Comparison of ENCODE assay signal across 9 mouse cellular contexts in genomic region chr5:77355307-77356265, GRCm38 (mm10). TPM values are rescaled to one million over a fixed set of nuclear protein-coding genes. Genes with fewer than 3 reads are reported as not detected.
A peak's percentile ranks its signal among the peaks of the same experiment; 100 is the strongest.
DNase-seq lines count a peak whose midpoint lies in the region; ATAC-seq lines count a peak whose summit lies in the region.
"Had no signal": no experiment of that assay in that cellular context is flagged by ENCODE, and none has a peak within 500 bp of the region (broad histone marks: within the 10 kb centered on the region; RNA-seq: fewer than 3 reads in every experiment).

No protein-coding gene starts in this region.

- no peak overlapping the region for H3K4me2 ChIP-seq in embryonic facial prominence, embryonic 11.5 days (ENCODE audit: low read depth, low read length)
- H3K4me2 ChIP-seq in limb, embryonic 12.5 days = 0 out of 2 replicates have a peak overlapping the region, but pooled peaks have one; percentile 11

- H3K4me1 ChIP-seq in embryonic facial prominence, embryonic 11.5 days (ENCODE audit: control insufficient read depth, insufficient read depth, low read length) = no peaks in the 10 kb centered on the region
- H3K4me1 ChIP-seq in limb, embryonic 12.5 days (replicated peaks) = peaks cover 35% of the 10 kb centered on the region
- H3K4me1 ChIP-seq in forebrain, embryonic 10.5 days = peaks cover 38% of the 10 kb centered on the region

- WGBS in embryonic facial prominence, embryonic 11.5 days = 55% methylated on average over 19 of the region's 19 CpGs
- 35% methylated on average over 19 of the region's 19 CpGs for WGBS in limb, embryonic 12.5 days
- WGBS in forebrain, embryonic 10.5 days = 76% methylated on average over 19 of the region's 19 CpGs

- H3K9me3 ChIP-seq in embryonic facial prominence, embryonic 11.5 days (replicated peaks; ENCODE audit: control insufficient read depth, low read length) = no peaks in the 10 kb centered on the region
- H3K9me3 ChIP-seq in limb, embryonic 12.5 days = no peaks in the 10 kb centered on the region
- no peaks in the 10 kb centered on the region for H3K9me3 ChIP-seq in forebrain, embryonic 10.5 days
- H3K9me3 ChIP-seq: neural tube, embryonic 12.5 days had no signal

- 0 out of 2 replicates have a peak overlapping the region, but pooled peaks have one; percentile 43 for H3K27ac ChIP-seq in embryonic facial prominence, embryonic 11.5 days (replicated peaks; ENCODE audit: low read depth, low read length)
- H3K27ac ChIP-seq in limb, embryonic 12.5 days = peak overlapping the region; percentile 57; the same call in 1 of the 2 replicates
- no peak overlapping the region for H3K27ac ChIP-seq in forebrain, embryonic 10.5 days
- H3K27ac ChIP-seq: neural tube, embryonic 12.5 days had no signal

- peak; percentile 49 for DNase-seq in kidney, adult 18-20 months
- no peak for DNase-seq in kidney, adult 8-10 months
- peak; percentile 71 for DNase-seq in adrenal gland, postnatal 10 days
- peak; percentile 58 for DNase-seq in embryonic facial prominence, embryonic 11.5 days (ENCODE audit: low spot score)
- no peak for DNase-seq in layer of hippocampus, postnatal 25 days (ENCODE audit: extremely low spot score in 1 of 2, low spot score in 1 of 2)
- no peak for DNase-seq in forebrain, embryonic 10.5 days (ENCODE audit: extremely low spot score, low spot score)

- H3K9ac ChIP-seq in embryonic facial prominence, embryonic 11.5 days (replicated peaks; ENCODE audit: low read length) = no peak overlapping the region
- no peak overlapping the region for H3K9ac ChIP-seq in limb, embryonic 12.5 days (replicated peaks)
- H3K9ac ChIP-seq: neural tube, embryonic 12.5 days had no signal

- H3K27me3 ChIP-seq in embryonic facial prominence, embryonic 11.5 days (ENCODE audit: control insufficient read depth, insufficient read depth, low read length) = no peaks in the 10 kb centered on the region
- H3K27me3 ChIP-seq in limb, embryonic 12.5 days = 0 out of 2 replicates have a peak, but pooled peaks cover 3% of the 10 kb centered on the region
- peaks cover 34% of the 10 kb centered on the region for H3K27me3 ChIP-seq in forebrain, embryonic 10.5 days (ENCODE audit: poor library complexity, severe bottlenecking)
- H3K27me3 ChIP-seq: neural tube, embryonic 12.5 days had no signal

- no peak for ATAC-seq in embryonic facial prominence, embryonic 11.5 days (replicated peaks; ENCODE audit: insufficient number of reproducible peaks, low FRiP score, low TSS enrichment, low read depth)
- ATAC-seq in limb, embryonic 12.5 days (ENCODE audit: insufficient number of reproducible peaks, insufficient read depth, low FRiP score, low TSS enrichment, low read depth) = no peak

- H3K4me3 ChIP-seq in embryonic facial prominence, embryonic 11.5 days (ENCODE audit: low read depth, low read length) = no peak overlapping the region
- no peak overlapping the region for H3K4me3 ChIP-seq in limb, embryonic 12.5 days (replicated peaks)
- H3K4me3 ChIP-seq in forebrain, embryonic 10.5 days = no peak overlapping the region
- H3K4me3 ChIP-seq: erythroblast, embryonic 14.5 days; neural tube, embryonic 12.5 days had no signal

- no peaks in the 10 kb centered on the region for H3K36me3 ChIP-seq in embryonic facial prominence, embryonic 11.5 days (replicated peaks; ENCODE audit: control insufficient read depth, insufficient read depth, low read depth, low read length)
- peaks cover under 1% of the 10 kb centered on the region; the same call in 1 of the 2 replicates for H3K36me3 ChIP-seq in limb, embryonic 12.5 days
- H3K36me3 ChIP-seq in forebrain, embryonic 10.5 days (replicated peaks) = peaks cover 7% of the 10 kb centered on the region

RNA-seq across cellular contexts. Expression of gene Polr2b, which starts 45.6 kb away (rescaled TPM):
- total RNA-seq in adrenal gland, postnatal 10 days (2021) = 10 to 100 TPM; 52.2 to 55.9 TPM
- 104 and 109 TPM in 2 replicates for polyA plus RNA-seq in embryonic facial prominence, embryonic 11.5 days (2014; fragmentation: Nextera tagmentation; extraction: Ambion mirVana)
- polyA plus RNA-seq in limb, embryonic 12.5 days (2016; fragmentation: Nextera tagmentation; extraction: Ambion mirVana) = 83.5 and 87.3 TPM in 2 replicates
- total RNA-seq in layer of hippocampus, postnatal 25 days (2021) = 10 to 100 TPM; 48.2 to 48.8 TPM
- 111 and 113 TPM in 2 replicates for polyA plus RNA-seq in forebrain, embryonic 10.5 days (2016; fragmentation: Nextera tagmentation; extraction: Ambion mirVana)

RNA-seq across cellular contexts. Expression of gene Noa1, which starts 45.7 kb away (rescaled TPM):
- total RNA-seq in adrenal gland, postnatal 10 days (2021) = 10 to 100 TPM; 26.7 to 28.0 TPM
- 29.2 and 36.4 TPM in 2 replicates for polyA plus RNA-seq in embryonic facial prominence, embryonic 11.5 days (2014; fragmentation: Nextera tagmentation; extraction: Ambion mirVana)
- polyA plus RNA-seq in limb, embryonic 12.5 days (2016; fragmentation: Nextera tagmentation; extraction: Ambion mirVana) = 31.8 and 35.0 TPM in 2 replicates
- 10 to 100 TPM; 25.7 to 26.4 TPM for total RNA-seq in layer of hippocampus, postnatal 25 days (2021)
- 36.9 and 38.9 TPM in 2 replicates for polyA plus RNA-seq in forebrain, embryonic 10.5 days (2016; fragmentation: Nextera tagmentation; extraction: Ambion mirVana)

RNA-seq across cellular contexts. Expression of gene Igfbp7, which starts 52.3 kb away (rescaled TPM):
- total RNA-seq in adrenal gland, postnatal 10 days (2021) = 100 to 1,000 TPM; 664 to 746 TPM
- 12.2 and 20.0 TPM in 2 replicates for polyA plus RNA-seq in embryonic facial prominence, embryonic 11.5 days (2014; fragmentation: Nextera tagmentation; extraction: Ambion mirVana)
- 9.8 and 10.5 TPM in 2 replicates for polyA plus RNA-seq in limb, embryonic 12.5 days (2016; fragmentation: Nextera tagmentation; extraction: Ambion mirVana)
- 10 to 100 TPM; 31.2 to 33.6 TPM for total RNA-seq in layer of hippocampus, postnatal 25 days (2021)
- polyA plus RNA-seq in forebrain, embryonic 10.5 days (2016; fragmentation: Nextera tagmentation; extraction: Ambion mirVana) = 4.4 and 5.1 TPM in 2 replicates

Comparison
In these comparisons a context has a peak if more than half of its experiments do, and no peak if none do; other contexts are left out.
1. DNase-seq: peak in kidney, adult 18-20 months (single experiment), adrenal gland, postnatal 10 days (single experiment) and embryonic facial prominence, embryonic 11.5 days (single experiment); none in kidney, adult 8-10 months (0 of 2), layer of hippocampus, postnatal 25 days (0 of 2) and forebrain, embryonic 10.5 days (single experiment).